Mouse (Mus musculus): ENCODE measurements around the gene Rtn2.
A peak's percentile ranks its signal among the peaks of the same experiment; 100 is the strongest.

The Rtn2 gene

GRCm38 (mm10) chr7:19343210-19343808, 60.9 kb downstream of the Rtn2 start:
- DNase-seq (ENCODE audit: low read depth, low spot score), result peak; percentile 92

DNA sequence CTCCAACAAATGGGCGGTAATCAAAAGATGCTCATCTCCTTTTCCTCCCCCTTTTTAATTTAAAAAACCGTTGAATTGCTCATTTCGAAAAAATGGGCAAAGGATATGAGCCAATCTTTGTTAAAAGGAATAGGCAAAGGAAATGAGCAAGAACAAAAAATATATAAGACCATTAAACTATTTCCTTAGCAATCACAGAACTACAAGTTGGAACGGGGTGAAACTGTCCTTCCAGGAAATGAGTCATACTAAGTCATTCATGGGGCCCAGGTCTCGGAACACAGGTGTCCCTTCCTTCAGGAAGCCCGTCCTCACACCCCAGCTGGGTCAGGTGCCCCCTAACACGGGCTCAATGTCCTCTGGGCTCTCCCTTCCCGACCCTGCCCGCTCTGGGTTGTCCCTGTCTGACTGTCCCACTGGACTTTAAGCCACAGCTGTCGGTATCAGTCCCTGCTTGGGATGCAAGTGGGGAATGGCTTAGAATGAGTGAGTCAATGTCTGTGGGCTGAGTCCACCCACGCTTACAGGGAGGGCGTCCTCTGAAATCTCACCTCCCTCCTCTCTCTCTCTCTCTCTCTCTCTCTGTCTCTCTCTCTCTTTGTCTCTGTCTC, 61.9 kb downstream of the Rtn2 start, which contains the start of gene Ercc1:
Ercc1 (plus strand) TSS at position 542 of the 611 bp plus-strand sequence.
- no peak for DNase-seq (ENCODE audit: low read depth, low spot score)

- peak; percentile 100 for DNase-seq (ENCODE audit: low read depth, low spot score)
Measured at GRCm38 (mm10) chr7:19344938-19345471, 62.6 kb downstream of the Rtn2 start.

Measured in ZHBTc4 (cell line).